Mouse (Mus musculus) lung, postnatal 0 days (tissue): Measurements from ENCODE around the gene Fbxl13.

Source experiments
- CTCF ChIP-seq: IDR thresholded peaks from 2 replicates; pipeline ENCODE4 v1.5.1; 2016; ENCODE audit warnings: antibody characterized with exemption, mild to moderate bottlenecking
- EP300 ChIP-seq: IDR thresholded peaks from 2 replicates; pipeline ENCODE4 v1.6.1; 2016; ENCODE audit warnings: antibody characterized with exemption, mild to moderate bottlenecking, control low read depth

GRCm38 (mm10) chr5:21610996-21611395, 34.4 kb downstream of the Fbxl13 start:
- no peak for TF ChIP-seq CTCF
- no peak for TF ChIP-seq EP300
